Mouse (Mus musculus) C2C12 (cell line): ENCODE results near the gene Fscn2. TPM values are rescaled to one million over a fixed set of nuclear protein-coding genes. Genes with fewer than 3 reads are reported as not detected.

ENCODE experiments used
- H3K27me3 ChIP-seq: one replicate; pipeline ENCODE4 v1.6.1; 2011; ENCODE audit not compliant: control insufficient read depth, insufficient read depth, insufficient read length
- H3K36me3 ChIP-seq: one replicate; pipeline ENCODE4 v1.6.1; 2011; ENCODE audit not compliant: control insufficient read depth, insufficient read depth
- H3K4me3 ChIP-seq: one replicate; pipeline ENCODE4 v1.5.1; 2011; ENCODE audit warnings: mild to moderate bottlenecking, control low read depth; ENCODE audit not compliant: poor library complexity, insufficient read depth, severe bottlenecking
- H3K79me2 ChIP-seq: one replicate; pipeline ENCODE4 v1.6.1; 2011; ENCODE audit not compliant: control insufficient read depth, insufficient read depth
- H3K79me3 ChIP-seq: one replicate; pipeline ENCODE4 v1.6.1; 2011; ENCODE audit warnings: low read depth, control low read depth
- H3ac ChIP-seq: one replicate; pipeline ENCODE3; 2011; ENCODE audit warnings: low read depth; ENCODE audit not compliant: control insufficient read depth, insufficient read length
- CEBPB ChIP-seq: IDR thresholded peaks from one replicate; pipeline ENCODE4 v1.6.1; 2011; ENCODE audit warnings: low read depth, mild to moderate bottlenecking, control low read depth, moderate library complexity
- CTCF ChIP-seq: IDR thresholded peaks from one replicate; pipeline ENCODE4 v1.5.1; 2011; ENCODE audit not compliant: control insufficient read depth, insufficient read depth, insufficient read length
- FOSL1 ChIP-seq: IDR thresholded peaks from one replicate; pipeline ENCODE4 v1.8.0; 2011; ENCODE audit warnings: mild to moderate bottlenecking, low read length; ENCODE audit not compliant: poor library complexity, insufficient read depth, severe bottlenecking
- MAX ChIP-seq: IDR thresholded peaks from one replicate; pipeline ENCODE4 v1.6.1; 2011; ENCODE audit warnings: mild to moderate bottlenecking, control low read depth
- MYOD1 ChIP-seq: IDR thresholded peaks from one replicate; pipeline ENCODE4 v1.6.1; 2011; ENCODE audit warnings: low read depth; ENCODE audit not compliant: control insufficient read depth, insufficient read length
- MYOG ChIP-seq: IDR thresholded peaks from one replicate; pipeline ENCODE4 v1.6.1; 2011; ENCODE audit not compliant: control insufficient read depth, insufficient read length; ENCODE audit errors: extremely low read depth
- USF1 ChIP-seq: IDR thresholded peaks from one replicate; pipeline ENCODE4 v1.6.1; 2011; ENCODE audit warnings: low read depth, mild to moderate bottlenecking, control low read depth, moderate library complexity
- polyA plus RNA-seq: library from polyadenylated mRNA; unstranded; fragments of >200 nt; fragmentation: generic; extraction: Trizol; gene quantifications from one replicate; pipeline ENCODE4 v1.2.1, GENCODE M21; 2012; ENCODE audit warnings: missing spikeins

Fscn2 gene
- polyA plus RNA-seq, 1 experiment = 0.25 TPM

DNA sequence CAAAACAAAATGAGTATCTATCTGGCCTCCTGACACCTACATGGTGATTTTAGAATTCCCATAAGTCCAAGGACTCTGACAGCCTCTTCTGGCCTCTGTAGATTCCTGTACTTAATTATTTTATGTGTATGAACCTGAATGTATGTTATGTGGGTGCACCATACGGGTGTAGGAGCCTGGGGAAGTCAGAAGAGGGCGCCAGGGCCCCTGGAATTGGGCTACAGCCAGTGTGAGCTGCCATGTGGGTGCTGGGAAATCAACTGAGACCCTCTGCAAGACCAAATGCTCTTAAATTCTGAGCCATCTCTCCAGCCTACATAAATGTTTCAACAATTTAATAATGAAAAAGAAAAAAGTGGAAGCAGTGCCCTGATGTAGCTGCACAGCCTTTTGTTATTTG lies 23.9 kb upstream of the Fscn2 start:
- Histone ChIP-seq H3K79me3 (no peaks in the 10 kb centered on the region), H3K4me3 (no peak overlapping the region), H3K27me3 (no peaks in the 10 kb centered on the region), H3K36me3 (no peaks in the 10 kb centered on the region), H3ac (no peak overlapping the region), H3K79me2 (no peaks in the 10 kb centered on the region)
- TF ChIP-seq CEBPB = no peak

DNA sequence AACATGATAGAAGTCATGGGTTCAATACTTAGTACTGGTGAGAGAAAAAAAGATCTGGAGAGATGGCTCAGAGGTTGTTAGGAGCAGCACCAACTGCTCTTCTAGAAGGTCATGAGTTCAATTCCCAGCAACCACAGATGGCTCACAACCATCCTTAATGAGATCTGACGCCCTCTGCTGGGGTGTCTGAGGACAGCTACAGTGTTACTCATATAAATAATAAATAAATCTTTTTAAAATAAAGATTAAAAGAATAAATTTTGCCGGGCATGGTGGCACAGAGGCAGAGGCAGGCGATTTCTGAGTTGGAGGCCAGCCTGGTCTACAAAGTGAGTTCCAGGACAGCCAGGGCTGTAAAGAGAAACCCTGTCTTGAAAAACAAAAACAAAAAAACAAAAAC lies 22.5 kb upstream of the Fscn2 start:
- Histone ChIP-seq H3ac (no peak overlapping the region), H3K27me3 (no peaks in the 10 kb centered on the region), H3K36me3 (no peaks in the 10 kb centered on the region), H3K79me2 (no peaks in the 10 kb centered on the region), H3K79me3 (no peaks in the 10 kb centered on the region), H3K4me3 (no peak overlapping the region)
- TF ChIP-seq CTCF = no peak
- no peak for TF ChIP-seq CEBPB
- TF ChIP-seq MAX = no peak
- TF ChIP-seq USF1 = no peak
- no peak for TF ChIP-seq MYOD1
- no peak for TF ChIP-seq FOSL1
- no peak for TF ChIP-seq MYOG

DNA sequence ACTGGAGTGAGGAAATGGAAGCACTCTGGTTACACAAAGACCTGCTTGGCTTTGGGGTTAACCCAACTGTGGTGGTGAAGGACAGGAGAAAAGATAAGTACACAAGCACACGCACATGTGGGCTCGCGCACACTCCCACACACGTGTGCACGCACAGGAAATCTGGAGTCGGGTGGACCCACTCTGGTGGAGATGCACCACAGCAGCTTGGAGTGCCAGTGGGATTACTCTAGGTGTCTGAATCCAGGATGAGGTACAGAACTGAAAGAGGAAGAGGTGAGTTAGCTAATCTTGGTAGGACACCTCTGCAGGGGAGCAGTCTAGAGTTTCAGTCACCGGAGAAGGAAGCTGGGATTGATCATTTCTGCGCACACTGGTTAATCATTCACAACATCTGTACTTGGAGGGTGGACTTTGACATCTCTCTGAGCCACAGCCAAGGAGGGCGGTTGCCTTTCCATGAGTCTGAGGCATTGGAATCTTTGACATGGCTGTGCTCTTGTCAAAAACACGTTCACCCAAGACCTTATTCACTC lies 21.3 kb upstream of the Fscn2 start:
- H3K36me3 ChIP-seq = peaks cover 2% of the 10 kb centered on the region
- TF ChIP-seq CEBPB (no peak), CTCF (no peak)
- no peak overlapping the region for H3K4me3 ChIP-seq
- H3K27me3 ChIP-seq = no peaks in the 10 kb centered on the region
- H3K79me2 ChIP-seq = peaks cover 2% of the 10 kb centered on the region
- peaks cover 2% of the 10 kb centered on the region for H3K79me3 ChIP-seq
- no peak overlapping the region for H3ac ChIP-seq

DNA sequence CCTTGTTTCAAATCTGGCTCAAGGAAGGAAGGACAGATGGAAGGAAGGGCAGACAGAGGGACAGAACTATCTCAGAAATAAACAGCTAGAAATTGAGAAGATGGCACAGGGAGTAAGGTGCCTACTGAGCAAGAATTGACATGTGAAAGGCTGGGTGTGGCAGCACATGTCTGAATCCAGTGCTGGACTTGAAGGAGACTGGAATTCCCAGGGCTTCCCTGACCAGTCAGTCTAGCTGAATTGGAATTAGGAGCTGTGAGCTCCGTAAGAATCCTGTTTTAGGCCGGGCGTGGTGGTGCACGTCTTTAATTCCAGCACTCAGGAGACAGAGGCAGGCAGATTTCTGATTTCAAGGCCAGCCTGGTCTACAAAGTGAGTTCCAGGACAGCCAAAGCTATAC lies 19.7 kb upstream of the Fscn2 start:
- H3K27me3 ChIP-seq = no peaks in the 10 kb centered on the region
- no peak for TF ChIP-seq MYOG
- TF ChIP-seq MAX = no peak
- no peak for TF ChIP-seq MYOD1
- TF ChIP-seq USF1 = no peak
- no peak for TF ChIP-seq FOSL1
- no peak for TF ChIP-seq CEBPB
- no peak for TF ChIP-seq CTCF
- no peak overlapping the region for H3K4me3 ChIP-seq
- H3K36me3 ChIP-seq = peaks cover 12% of the 10 kb centered on the region
- peaks cover 11% of the 10 kb centered on the region for H3K79me3 ChIP-seq
- H3K79me2 ChIP-seq = peaks cover 14% of the 10 kb centered on the region
- H3ac ChIP-seq = no peak overlapping the region

DNA sequence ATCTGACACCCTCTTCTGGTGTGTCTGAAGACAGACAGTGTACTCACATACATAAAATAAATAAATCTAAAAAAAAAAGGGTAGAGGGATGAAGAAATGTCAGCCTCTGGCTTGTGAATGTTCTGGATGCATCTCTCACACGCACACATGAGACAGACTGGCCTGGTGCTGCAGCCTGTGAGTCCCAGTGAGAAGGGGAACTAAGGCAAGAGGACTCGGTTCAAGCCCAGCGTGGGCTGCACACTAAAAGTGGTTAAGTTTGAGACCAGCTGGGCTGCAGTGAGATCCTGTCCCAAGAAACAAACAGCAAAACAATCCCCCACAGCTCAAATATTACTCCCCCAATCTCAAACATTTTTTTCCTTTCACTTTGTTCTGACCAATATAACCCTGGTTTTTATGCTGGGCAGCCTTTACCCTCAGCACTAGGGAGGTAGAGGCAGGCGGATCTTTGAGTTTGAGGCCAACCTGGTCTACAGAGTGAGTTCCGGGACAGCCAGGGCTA lies 18.6 kb upstream of the Fscn2 start:
- Histone ChIP-seq H3ac (no peak overlapping the region), H3K27me3 (no peaks in the 10 kb centered on the region), H3K79me2 (peaks cover 24% of the 10 kb centered on the region), H3K36me3 (peaks cover 21% of the 10 kb centered on the region), H3K79me3 (peaks cover 18% of the 10 kb centered on the region), H3K4me3 (no peak overlapping the region)
- TF ChIP-seq MYOD1 (no peak), CEBPB (no peak), USF1 (no peak), MYOG (no peak), CTCF (no peak), FOSL1 (no peak), MAX (no peak)

DNA sequence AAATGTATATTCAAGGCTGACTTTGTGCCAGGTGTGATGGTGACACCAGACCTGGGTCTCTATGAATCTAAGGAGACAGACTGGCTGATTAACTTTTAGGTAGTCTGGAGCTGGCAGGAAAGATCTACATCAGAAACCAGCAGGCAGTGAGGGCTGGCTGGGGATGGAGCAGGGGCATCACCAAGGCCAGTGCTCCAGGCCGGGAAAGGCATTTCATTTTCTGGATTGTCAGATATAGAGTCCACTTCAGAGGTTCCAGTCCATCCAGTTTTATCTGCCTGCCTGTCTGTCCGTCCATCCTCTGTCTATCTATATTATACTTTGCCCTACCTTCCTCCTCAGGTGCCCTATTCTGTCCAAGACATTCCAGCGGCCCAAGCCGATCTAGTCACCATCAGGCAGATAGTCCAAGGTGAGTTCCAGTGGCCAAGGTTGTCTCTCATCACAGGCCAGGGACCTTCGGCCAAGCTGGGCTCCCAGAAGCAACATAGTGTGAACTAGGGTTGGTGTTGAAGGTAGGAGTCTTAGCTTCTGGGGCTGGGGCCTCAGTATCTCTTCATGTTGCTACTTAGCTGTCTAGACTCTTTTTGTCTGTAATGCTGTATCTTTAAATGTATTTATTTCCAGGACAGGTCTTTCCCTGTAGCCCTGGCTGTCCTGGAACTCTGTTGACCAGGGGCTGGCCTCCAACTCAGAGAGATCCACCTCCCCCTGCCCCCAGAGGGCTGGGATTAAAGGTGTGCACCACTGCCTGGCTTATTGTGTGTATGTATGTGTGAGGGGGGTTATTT lies 17.6 kb upstream of the Fscn2 start:
- Histone ChIP-seq H3K27me3 (no peaks in the 10 kb centered on the region), H3K79me2 (peaks cover 34% of the 10 kb centered on the region), H3K4me3 (no peak overlapping the region), H3K79me3 (peaks cover 21% of the 10 kb centered on the region), H3ac (no peak overlapping the region), H3K36me3 (peaks cover 21% of the 10 kb centered on the region)
- TF ChIP-seq MYOG = no peak
- no peak for TF ChIP-seq USF1
- no peak for TF ChIP-seq CTCF
- TF ChIP-seq CEBPB = no peak
- TF ChIP-seq FOSL1 = no peak
- no peak for TF ChIP-seq MAX
- no peak for TF ChIP-seq MYOD1
